Mouse (Mus musculus) small intestine, adult 2 months (tissue): ENCODE measurements around the gene Hoxc5.

ENCODE experiments used
- CTCF ChIP-seq: fragments of 200-500 bp; IDR thresholded peaks from 2 replicates; pipeline ENCODE4 v1.5.1; 2012; ENCODE audit warnings: low read depth, mild to moderate bottlenecking, control low read depth, inconsistent platforms, low read length, moderate library complexity, mixed read lengths; ENCODE audit not compliant: insufficient replicate concordance, insufficient read length; ENCODE audit errors: extremely low read depth
- POLR2A ChIP-seq: fragments of 200-500 bp; IDR thresholded peaks from 2 replicates; pipeline ENCODE4 v1.6.1; 2012; ENCODE audit warnings: low read depth, mild to moderate bottlenecking, control low read depth, inconsistent platforms, low read length, moderate library complexity

- no peak for TF ChIP-seq CTCF
- no peak for TF ChIP-seq POLR2A
Observed at GRCm38 (mm10) chr15:102981379-102982288, 14.4 kb downstream of the Hoxc5 start.
